Mouse (Mus musculus): Measurements from ENCODE around the gene Mapkapk3.
"Not testable (repeated sequence)": the region's sequence is repeated elsewhere in the genome, so short reads cannot be mapped to it uniquely, and the experiment has no call there.

Mapkapk3 gene

DNA sequence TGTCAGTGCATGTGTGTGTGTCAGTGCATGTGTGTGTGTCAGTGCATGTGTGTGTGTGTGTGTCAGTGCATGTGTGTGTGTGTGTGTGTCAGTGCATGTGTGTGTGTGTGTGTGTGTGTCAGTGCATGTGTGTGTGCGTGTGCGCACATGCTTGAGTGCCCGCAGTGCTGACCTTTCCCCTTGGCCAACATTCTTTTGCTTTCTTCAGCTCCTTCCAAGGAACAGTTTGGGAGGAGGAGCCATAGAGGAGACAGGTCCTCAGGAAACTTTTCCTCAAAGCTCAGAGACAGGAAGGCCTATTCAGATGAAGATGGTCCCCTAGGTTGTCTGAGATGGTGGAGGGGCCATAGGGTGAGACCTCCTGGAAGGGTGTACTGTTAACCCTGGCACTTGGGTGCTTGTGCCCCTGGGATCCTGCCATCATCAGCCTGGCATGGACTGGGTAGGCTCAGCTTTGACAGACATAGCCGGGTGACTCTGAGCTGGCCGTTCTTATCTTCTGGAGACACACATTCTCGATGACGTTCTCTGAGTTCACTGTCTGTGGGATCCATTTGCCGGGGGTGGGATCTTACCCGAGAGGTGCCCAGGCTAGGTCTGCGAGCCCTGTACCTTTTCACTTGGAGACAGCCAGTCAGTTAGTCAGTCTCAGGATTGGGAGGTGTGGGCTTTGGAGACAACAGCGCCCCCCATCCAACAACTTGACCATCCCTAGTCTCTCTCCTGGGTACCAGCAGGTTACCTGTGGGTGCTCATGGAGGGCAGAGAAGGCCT, 17.6 kb upstream of the Mapkapk3 start:
- no peak for DNase-seq

DNA sequence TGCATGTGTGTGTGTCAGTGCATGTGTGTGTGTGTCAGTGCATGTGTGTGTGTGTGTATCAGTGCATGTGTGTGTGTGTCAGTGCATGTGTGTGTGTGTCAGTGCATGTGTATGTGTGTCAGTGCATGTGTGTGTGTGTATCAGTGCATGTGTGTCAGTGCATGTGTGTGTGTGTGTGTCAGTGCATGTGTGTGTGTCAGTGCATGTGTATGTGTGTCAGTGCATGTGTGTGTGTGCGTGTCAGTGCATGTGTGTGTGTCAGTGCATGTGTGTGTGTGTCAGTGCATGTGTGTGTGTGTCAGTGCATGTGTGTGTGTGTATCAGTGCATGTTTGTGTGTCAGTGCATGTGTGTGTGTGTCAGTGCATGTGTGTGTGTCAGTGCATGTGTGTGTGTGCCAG, 17.0 kb upstream of the Mapkapk3 start:
- not testable (repeated sequence) for DNase-seq

DNA sequence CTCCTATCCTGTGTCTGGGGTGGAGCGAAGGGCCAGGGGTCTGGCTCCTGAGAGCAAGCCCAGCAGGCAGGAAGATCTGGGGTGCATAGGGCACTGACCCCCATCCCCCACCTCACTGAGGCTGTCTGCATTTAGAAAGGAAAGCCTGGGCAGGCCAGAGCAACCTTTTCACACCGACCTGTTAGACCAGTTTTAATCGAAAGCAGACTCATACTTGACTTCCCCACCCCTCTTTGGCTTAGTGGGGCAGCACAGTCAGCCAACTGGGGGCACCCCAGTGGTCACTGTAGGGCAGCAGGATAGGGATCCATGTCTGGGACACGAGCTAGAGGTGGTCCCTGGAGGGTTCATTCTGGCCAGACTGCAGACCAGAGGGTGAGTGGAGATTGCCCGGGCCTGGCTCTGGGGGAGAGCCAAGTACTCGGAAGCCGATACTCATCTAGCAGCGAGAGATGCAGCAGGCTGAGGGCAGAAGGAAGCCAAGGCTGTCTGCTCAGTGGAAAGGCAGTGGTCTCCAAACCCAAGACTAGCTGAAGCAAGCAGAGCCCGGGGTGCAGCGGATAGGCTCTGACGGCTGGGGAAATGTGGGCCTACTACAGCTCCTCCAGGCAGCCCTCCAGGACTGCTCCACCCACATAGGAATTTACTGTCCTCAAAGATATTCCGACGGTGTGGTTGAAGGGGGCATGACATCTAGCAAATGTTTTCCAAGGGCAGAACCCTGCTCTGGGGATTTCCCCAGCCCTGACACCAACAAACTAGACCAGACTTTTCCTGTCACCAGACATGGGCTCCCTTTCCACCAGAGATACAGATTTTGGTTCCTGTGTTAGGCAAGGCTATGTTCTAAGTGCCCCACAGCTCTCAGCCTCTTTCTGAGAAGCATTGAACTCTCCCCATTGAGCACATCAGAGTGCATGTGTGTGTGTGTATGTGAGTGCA, 16.2 kb upstream of the Mapkapk3 start:
- no peak for DNase-seq

DNA sequence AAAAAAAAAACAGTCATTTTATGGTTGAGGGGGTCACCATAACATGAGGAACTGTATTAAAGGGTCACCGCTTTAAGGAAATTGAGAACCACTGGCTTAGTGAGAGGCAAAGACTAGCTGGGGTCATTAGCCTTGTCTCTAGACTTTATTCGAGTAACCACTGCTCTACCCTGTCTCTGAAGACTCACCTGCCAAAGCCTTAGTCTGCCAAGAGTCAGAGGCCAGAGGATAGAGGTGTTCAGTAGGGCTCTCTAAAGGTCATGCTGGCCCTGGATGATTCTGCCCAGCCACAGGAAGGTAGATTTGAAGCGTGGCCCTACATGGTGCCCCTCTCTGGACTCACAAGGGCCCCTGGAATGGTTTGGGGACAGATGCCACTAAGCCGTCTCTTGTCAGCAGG, 15.3 kb upstream of the Mapkapk3 start:
- no peak for DNase-seq

DNA sequence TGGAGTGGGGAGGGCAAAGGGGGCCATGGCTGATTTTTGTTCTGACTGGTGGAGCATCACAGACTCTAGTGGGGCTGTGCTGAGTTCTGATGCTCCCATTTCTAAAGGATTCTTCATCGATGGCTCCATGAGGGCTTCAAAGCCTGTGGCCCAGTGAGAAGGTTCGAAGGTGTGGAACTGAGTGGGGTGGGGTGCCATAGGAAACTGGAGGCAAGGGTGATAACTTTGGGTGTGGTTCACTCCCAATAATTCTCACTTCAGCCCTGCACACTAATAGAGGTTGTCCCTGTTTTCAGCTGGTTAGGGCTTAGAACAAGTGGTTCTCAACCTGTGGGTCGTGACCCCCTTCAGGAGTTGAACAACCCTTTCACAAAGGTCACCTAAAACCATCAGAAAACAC, 14.7 kb upstream of the Mapkapk3 start:
- DNase-seq, result no peak

DNA sequence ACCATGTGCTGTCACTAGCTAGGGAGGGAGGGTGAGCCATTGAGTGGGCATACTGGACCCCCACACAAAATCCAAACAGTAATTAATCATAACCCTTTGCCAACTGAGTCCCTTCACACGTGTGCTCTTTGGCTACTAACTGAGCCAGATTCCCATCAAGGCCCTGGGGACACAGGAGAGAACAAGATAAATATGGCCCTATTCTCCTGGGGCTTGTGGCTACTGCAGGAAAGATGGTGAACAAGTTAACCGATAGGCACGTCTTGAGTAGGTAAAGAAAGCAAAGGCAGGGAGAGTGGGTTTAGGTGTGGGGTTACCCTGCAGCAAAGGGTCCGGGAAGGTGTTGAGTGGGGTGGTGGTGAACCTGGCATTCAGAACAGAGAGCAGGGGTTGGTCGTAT, 14.2 kb upstream of the Mapkapk3 start:
- DNase-seq, result no peak

DNA sequence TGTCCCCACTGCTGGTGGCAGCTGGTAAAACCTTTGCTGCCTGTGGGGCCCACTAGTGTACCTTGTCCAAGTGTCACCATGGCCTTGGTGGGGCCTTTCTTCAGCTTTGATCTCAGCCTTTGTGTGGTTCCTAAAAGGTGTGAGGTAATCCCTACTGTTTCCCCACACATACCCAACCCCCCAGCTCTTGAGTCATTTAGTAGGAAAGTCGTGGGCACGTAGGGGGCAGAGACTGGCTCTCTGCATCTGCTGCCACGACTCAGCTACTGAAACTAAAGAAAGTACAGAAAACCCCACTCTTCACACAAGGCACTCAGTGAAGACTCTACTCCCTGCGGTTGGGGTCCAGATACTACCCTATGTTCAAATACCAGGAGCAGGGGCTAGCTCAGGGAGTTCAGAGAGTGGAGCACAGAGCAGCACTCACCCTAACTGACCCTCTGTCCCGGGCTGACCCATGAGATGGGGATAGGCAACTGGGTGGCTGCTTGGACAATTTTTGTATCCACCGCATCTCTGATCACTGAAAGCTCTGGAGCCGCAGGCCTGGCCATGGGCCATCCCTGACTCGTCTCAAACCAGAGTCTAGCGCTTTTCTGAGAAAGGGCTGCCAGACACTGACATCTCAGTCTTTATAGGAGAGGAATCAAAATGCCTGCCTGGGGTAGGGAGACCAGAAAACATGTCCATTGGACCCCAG, 13.6 kb upstream of the Mapkapk3 start:
- DNase-seq, result no peak

DNA sequence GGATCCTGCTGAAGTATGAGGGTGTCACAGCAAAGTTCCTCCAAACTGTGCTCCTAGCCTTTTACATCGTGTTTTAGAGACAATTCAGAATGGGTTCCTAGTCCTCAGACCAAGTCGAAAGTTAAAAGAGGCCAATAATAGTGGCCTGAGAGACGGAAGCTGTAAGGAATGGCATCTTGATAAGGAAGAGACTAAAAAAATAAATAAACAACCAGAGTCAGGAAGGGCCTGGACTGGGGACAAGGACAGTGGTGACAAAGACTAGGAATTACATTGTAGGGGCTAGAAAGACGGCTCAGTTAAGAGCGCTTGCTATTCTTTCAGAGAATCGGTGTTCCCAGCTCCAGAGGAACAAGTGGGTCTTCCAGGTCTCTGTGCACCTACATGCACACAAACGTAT, 12.9 kb upstream of the Mapkapk3 start:
- DNase-seq, result no peak

DNA sequence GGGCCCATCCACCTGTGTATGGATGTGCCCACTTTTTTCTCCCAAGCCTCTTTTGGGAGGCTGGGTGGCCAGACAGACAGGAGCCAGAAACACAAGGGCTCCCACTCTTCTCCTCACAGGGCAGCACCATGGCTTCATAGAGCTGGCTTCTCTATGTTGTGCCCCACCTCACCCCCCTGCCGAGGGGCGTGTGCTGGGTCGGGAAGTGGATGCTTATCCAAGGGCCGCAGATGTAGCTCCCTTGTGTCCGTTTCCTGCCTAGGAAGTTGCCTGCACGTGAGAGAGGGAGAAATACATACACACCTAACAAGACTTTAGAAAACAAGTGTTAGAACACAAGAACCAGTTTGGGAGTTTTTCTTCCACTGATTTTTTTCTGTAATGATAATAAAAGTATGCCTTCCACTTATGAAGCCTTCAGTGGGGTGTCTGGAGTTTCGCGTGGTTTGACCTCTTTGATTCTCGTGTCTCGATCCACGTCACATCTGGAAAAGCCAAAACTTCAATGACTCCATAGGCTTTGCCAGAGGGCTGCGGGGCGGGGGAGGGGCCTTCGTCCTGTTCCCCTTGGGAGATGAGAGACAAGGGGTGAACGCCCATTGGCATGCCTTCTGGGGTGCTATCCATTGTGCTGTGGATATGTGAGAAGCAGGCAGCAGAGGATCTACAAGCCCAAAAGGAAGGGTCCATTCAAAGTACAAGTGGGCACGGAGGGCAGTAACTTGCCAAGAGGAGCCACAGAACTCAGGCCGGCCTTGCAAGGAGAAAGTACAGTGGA, 12.1 kb upstream of the Mapkapk3 start:
- no peak for DNase-seq

DNA sequence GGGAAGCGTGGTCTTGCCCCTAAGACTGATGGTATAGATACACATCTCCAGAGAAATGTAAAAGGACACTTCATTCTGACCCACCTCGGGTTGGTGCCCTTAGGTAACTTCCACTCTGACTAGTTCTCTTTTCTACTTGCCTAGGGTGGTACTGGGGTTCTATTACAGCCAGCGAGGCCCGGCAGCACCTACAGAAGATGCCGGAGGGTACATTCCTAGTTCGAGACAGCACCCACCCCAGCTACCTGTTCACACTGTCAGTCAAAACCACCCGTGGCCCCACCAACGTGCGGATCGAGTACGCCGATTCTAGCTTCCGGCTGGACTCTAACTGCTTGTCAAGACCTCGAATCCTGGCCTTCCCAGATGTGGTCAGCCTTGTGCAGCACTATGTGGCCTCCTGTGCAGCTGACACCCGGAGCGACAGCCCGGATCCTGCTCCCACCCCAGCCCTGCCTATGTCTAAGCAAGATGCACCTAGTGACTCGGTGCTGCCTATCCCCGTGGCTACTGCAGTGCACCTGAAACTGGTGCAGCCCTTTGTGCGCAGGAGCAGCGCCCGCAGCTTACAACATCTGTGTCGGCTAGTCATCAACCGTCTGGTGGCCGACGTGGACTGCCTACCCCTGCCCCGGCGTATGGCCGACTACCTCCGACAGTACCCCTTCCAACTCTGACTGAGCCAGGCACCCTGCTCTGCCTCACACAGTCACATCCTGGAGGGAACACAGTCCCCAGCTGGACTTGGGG, 10.7 kb upstream of the Mapkapk3 start:
- DNase-seq, result no peak

DNA sequence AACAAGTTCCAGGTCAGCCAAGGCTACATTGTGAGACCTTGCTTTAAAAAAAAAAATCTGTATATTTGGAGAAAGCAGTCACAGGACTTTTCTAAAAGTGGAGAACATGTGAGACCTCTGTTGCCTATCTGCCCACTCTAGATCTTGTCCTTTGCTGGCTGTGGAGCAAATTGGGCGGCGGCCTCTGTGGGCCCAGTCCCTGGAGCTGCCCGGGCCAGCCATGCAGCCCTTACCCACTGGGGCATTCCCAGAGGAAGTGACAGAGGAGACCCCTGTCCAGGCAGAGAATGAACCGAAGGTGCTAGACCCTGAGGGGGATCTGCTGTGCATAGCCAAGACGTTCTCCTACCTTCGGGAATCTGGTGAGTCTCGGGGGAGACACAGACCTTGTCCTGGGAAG, 10.1 kb upstream of the Mapkapk3 start:
- DNase-seq, result no peak

DNA sequence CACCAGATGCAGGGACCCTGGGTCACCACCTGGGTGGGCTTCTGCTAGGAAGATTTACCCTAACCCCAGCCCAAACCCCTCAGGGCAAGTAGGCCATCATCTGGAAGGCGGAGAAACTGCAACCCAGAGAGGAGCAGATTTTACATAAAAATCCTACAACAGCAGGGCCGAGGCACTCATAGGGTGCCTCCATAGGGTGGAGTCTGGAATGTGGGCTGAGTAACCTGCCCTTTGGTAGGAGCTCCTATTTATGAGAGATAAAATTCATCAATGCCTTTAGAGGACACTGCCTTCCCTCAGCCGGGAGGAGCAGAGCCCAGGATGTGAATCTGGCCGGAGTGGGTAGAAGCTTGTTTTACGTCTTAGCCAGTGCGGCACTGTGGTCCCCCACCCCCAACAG, 9.2 kb upstream of the Mapkapk3 start:
- no peak for DNase-seq

DNA sequence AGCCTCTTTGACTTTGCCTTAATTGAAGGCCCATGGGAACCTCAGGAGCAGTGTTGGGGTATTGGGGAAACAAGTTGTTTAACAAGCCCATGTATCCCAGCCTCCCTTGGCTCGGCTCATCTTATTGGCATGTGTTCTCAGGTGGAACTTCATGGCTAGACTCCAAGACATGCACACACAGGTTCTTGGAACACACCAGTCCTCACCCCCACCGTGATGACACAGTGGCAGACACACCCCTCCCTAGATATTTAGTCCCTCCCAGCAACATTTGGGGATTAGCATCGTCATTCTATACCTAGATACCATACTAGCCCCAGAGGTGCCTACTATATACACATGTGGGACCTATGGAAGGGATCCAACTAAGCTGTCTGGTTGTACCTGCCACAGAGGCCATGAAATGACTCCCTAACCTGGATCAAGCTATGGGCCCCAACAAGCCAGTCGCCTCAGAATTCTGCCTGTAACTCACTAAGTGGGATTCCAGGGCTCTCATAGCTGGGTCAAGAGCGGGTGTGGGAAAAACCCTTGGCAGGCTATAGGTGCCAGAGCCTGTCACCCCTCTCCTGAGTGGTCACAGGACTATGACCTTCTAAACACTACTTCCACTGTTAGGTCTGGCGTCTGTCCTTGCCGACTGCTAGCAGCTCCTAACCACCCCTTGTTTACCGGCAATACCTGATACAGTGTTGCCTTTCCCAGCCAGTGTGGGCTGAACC, 8.5 kb upstream of the Mapkapk3 start:
- no peak for DNase-seq

DNA sequence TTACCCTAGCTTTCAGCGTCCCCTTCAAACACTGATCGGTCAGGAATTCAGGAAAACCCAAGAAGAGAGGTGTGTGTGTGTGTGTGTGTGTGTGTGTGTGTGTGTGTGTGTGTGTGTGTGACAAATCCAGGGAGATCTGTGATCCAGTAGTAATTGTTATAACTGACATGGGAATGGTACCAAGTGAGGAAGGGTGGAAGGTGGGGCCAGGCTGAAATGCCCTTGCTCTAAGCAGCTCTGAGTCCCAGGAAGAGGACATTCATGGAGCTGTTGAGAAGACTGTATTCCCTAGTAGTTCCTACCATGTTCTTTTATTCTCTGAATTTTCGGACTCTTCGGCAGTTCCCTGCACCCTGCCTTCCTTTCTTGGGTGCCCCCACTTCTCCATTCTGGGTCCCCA, 8.0 kb upstream of the Mapkapk3 start:
- no peak for DNase-seq

DNA sequence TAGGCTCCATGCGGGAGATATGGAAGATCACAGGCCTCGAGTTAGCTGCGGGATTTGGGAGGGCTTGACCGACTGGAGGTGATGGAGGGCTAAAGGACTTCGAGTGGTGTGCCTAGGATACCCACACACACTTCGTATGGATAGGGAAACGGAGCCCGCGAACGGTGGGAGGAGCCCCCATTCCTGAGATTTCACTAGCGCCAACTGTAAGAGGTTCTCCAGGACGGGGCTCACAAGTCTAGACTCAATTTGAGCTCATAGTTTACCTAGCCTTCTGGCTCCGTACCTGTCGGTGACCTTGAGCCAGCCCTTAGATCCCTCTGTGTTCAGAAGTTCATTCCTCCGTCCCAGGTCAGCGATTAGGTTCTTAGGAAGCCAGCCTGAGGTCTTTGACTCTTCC, 7.4 kb upstream of the Mapkapk3 start:
- no peak for DNase-seq

DNA sequence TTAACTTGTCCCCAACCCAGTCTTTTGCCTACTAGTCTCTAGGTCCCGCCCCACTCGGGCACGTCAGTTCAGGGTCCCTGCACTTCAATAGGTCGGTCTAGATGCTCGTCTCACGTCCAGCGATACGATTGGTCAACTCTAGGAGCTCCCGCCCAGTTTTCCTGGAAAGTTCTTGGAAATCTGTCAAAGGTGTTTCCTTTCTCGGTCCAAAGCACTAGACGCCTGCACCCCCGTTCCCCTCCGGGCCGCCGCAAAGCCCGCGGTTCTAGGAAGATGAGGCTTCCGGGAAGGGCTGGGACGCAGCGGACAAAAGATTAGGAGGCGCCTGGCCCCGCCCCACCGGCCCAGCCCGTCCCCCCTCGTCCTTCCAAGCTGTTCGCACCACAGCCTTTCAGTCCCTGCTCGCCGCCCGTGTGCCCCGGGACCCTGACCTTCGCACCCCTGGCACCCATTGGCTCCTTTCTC, 6.9 kb upstream of the Mapkapk3 start:
- peak; percentile 96 for DNase-seq

DNA sequence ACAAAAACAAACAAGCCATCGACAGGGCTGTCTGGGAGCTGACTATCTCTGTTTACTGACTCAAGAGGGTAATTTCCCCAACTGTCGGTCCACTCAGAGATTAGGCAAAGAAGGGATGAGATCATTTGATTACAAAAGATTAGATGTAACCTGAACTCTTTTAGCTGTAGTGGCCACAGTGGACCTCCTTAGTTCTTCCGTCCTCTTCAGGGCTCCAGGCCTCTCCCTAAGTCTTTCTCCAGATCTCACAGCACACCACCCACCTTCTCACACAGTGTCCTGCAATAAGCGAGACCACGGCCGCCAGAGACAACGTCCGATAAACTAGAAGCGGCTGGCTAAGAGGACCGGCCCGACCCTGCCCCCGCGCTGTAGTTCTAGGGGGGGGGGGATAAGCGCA, 6.4 kb upstream of the Mapkapk3 start:
- no peak for DNase-seq

DNA sequence AAGGTAGTCTGAATTCAATTTTAAA, 6.2 kb upstream of the Mapkapk3 start, which contains the start of gene Cish:
Cish (plus strand) TSS at position 11 of the 25 bp plus-strand sequence.
- no peak for DNase-seq

DNA sequence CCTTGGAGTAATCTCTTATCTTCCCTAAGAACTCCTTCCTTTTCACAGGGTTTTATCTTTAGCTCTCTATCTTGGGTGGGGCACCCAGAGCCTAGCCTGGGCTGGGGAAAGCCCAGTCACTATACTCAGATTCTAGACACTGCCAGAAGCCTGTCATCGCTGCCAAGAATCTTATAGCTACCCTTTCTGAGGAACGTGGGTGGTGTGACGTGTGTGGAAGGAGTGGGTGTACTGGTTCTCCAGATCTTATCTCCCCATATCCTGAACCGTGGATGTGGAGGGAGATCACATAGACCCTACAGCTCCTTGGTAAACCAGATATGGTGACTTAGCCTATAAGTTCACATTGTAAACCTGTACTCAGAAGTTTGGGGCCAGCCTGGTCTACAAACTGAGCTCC, 5.9 kb upstream of the Mapkapk3 start:
- no peak for DNase-seq

DNA sequence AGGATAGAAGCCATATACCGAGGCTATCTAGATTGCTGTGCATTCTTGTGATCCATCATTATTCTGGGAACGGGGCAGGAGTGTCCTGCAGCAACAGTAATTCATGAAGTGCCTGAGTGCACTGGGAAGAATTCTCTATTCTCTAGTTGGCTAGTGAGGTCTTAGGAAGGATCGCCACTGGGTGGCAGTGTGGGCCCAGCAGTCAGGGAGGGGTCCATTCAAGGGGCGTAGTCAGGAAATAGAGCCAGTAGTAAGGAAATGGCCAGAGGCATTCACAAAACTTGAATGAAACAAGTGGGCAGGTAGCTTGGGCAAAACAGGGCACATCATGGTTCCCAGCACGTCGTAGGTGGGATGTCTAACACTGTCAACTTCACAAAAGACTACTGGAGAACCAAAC, 4.6 kb upstream of the Mapkapk3 start:
- DNase-seq, result peak; percentile 69

DNA sequence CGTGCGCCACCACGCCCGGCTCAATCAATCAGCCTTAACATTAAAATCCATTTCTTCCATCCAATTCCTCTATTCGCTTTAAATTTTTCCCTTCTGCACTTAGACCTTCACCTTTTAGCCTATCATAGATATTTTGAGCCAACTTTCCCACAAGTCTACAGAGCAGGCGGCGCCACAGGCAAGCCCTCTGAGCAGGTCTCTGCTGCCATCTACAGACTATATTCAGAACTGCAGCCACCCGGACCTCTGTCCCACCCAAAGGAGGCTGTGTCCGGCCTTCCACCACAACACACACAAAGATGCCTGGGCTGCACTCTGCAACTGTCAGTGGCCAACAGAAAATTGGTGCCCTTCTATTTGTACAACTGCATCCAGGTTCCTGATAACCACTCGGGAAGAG, 1.2 kb upstream of the Mapkapk3 start:
- peak; percentile 80 for DNase-seq

DNA sequence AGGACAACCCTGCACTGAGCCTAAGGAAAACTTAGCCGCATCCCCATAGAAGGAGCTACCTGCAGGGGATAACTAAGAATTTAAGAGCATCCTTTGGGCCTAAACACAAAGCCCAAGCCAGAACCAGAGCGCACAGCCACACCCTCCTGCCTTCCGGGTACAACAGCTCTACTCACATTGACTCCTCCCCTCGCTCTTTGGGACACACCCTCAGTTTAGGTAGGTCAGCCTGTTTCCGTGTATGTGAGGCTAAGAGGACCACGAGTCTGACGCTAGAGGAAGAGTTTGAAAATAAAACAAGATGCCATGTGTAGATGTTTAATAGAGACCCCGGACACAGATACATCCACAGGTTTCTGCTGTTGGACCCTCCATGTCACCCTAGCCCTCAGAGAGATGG, 966 bp downstream of the Mapkapk3 start:
- peak; percentile 22 for DNase-seq

Data from retina, postnatal 1 day (tissue).